Mouse (Mus musculus): ENCODE measurements at regions not wholly inside any gene's neighbourhood (a gene's known extent, or its start where the extent isn't known, plus 50 kb on each side); places are given as distances from the start of the nearest gene placed in this dataset.

DNA sequence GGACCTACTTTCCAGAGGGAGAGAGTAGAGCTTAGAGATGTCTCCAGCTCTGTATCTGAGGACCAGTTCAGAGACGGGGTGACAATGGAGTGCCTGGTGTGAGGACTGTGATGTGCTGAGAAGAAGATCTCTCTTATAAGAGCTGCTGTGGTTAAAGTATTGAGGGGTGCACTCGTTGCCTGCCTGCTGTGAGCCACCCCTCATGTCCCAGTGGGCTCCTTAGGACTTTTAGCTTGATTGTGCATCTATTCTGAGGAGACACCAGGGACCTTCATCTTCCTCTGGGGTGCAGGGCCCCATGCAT lies 96.9 kb downstream of the Hhipl2 start:
- no peak for DNase-seq (ENCODE audit: low read depth, low spot score)
- H3K27ac ChIP-seq (ENCODE audit: control insufficient read depth, low read depth, low read length), result no peak overlapping the region
- peaks cover 3% of the 10 kb centered on the region in 2 experiments; a peak in 2 of 4 replicates for H3K4me1 ChIP-seq (ENCODE audit: control insufficient read depth in 1 of 2, insufficient read depth in 2 of 2, low read length in 2 of 2)
- H3K27me3 ChIP-seq (ENCODE audit: control insufficient read depth in 1 of 2, insufficient read depth in 2 of 2, low read length in 2 of 2), result no peaks in the 10 kb centered on the region
- H3K9me3 ChIP-seq (replicated peaks; ENCODE audit: insufficient read depth, low read length), result no peaks in the 10 kb centered on the region
- no peak for TF ChIP-seq SMC3 (IDR thresholded peaks at IDR 0.05; ENCODE audit: low read depth, low read length)
- H3K36me3 ChIP-seq (ENCODE audit: control insufficient read depth in 1 of 2, insufficient read depth in 2 of 2, low read length in 2 of 2), result peaks cover 0 to 6% of the 10 kb centered on the region in 2 experiments; a peak in 2 of 4 replicates
- no peak overlapping the region for H3K4me3 ChIP-seq (ENCODE audit: control insufficient read depth in 1 of 2, insufficient read depth in 1 of 2, low read depth in 2 of 2, low read length in 2 of 2)
- no peaks in the 10 kb centered on the region for H3K79me2 ChIP-seq (ENCODE audit: control insufficient read depth, insufficient read depth, low read length, poor library complexity)
- H3K9ac ChIP-seq (ENCODE audit: control insufficient read depth, low read depth, low read length, poor library complexity, severe bottlenecking), result no peak overlapping the region

DNA sequence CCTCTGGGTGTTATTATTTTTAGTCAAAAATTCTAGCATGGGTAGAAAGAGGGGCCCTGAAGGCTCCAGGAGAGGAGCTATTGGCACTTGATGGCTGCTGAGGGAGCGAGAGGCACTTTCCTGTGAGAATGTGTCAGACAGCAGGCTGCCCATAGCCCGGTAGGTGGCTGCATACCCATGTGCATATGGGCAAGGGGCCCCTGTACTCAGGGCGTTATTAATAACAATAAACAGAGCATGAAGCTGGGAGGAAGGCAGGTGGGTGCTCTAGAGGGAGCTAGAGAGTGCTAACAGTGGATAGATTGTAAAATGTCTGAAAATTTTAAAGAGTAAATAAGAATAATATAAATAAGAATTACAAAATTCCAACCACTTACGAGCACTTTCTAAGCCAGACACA lies 98.2 kb downstream of the Hhipl2 start:
- Histone ChIP-seq H3K9me3 (replicated peaks; ENCODE audit: insufficient read depth, low read length) (no peaks in the 10 kb centered on the region), H3K9ac (ENCODE audit: control insufficient read depth, low read depth, low read length, poor library complexity, severe bottlenecking) (no peak overlapping the region), H3K4me1 (ENCODE audit: control insufficient read depth in 1 of 2, insufficient read depth in 2 of 2, low read length in 2 of 2) (peaks cover 0 to under 1% of the 10 kb centered on the region in 2 experiments; a peak in 2 of 4 replicates), H3K4me3 (ENCODE audit: control insufficient read depth in 1 of 2, insufficient read depth in 1 of 2, low read depth in 2 of 2, low read length in 2 of 2) (no peak overlapping the region), H3K27me3 (ENCODE audit: control insufficient read depth in 1 of 2, insufficient read depth in 2 of 2, low read length in 2 of 2) (no peaks in the 10 kb centered on the region), H3K79me2 (ENCODE audit: control insufficient read depth, insufficient read depth, low read length, poor library complexity) (no peaks in the 10 kb centered on the region), H3K36me3 (ENCODE audit: control insufficient read depth in 1 of 2, insufficient read depth in 2 of 2, low read length in 2 of 2) (peaks cover 0 to under 1% of the 10 kb centered on the region in 2 experiments; a peak in 1 of 4 replicates), H3K27ac (ENCODE audit: control insufficient read depth, low read depth, low read length) (no peak overlapping the region)
- DNase-seq (ENCODE audit: low read depth, low spot score), result no peak
- TF ChIP-seq CTCF (IDR thresholded peaks at IDR 0.05 in 2 of 3, conservative IDR thresholded peaks at IDR 0.05 in 1 of 3; ENCODE audit: control insufficient read depth in 1 of 3, insufficient read depth in 1 of 3, low read depth in 2 of 3, low read length in 3 of 3, poor library complexity in 1 of 3, severe bottlenecking in 1 of 3), result peak in 1 of 3 experiments; percentile 16; a peak in 2 of 6 replicates
- TF ChIP-seq SIN3A (IDR thresholded peaks at IDR 0.05; ENCODE audit: low read length), result no peak

DNA sequence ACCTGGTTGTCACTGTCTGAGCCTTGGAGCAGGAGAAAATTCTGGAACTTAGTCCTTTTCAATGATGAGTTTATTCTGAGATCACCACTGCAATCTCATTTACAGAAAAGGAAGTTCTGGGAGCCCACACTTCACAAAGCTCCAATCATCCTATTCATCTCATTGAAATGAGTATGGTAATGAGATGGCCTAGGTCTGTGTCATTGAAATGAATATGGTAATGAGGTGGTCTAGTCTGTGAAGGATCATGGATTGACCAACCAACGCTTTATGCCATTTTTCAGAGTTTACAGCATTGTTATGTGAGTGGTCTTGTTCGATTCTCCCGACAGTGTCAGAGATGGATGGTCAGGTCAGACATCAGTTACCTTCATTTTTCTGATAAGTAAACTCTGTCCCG lies 99.2 kb downstream of the Hhipl2 start:
- no peaks in the 10 kb centered on the region for H3K9me3 ChIP-seq (replicated peaks; ENCODE audit: insufficient read depth, low read length)
- H3K79me2 ChIP-seq (ENCODE audit: control insufficient read depth, insufficient read depth, low read length, poor library complexity), result no peaks in the 10 kb centered on the region
- no peaks in the 10 kb centered on the region for H3K4me1 ChIP-seq (ENCODE audit: control insufficient read depth in 1 of 2, insufficient read depth in 2 of 2, low read length in 2 of 2)
- H3K36me3 ChIP-seq (ENCODE audit: control insufficient read depth in 1 of 2, insufficient read depth in 2 of 2, low read length in 2 of 2), result no peaks in the 10 kb centered on the region
- no peak overlapping the region for H3K27ac ChIP-seq (ENCODE audit: control insufficient read depth, low read depth, low read length)
- no peak for DNase-seq (ENCODE audit: low read depth, low spot score)
- H3K4me3 ChIP-seq (ENCODE audit: control insufficient read depth in 1 of 2, insufficient read depth in 1 of 2, low read depth in 2 of 2, low read length in 2 of 2), result no peak overlapping the region
- TF ChIP-seq NELFE (IDR thresholded peaks at IDR 0.05; ENCODE audit: low read depth, low read length) (no peak), ZNF384 (IDR thresholded peaks at IDR 0.05; ENCODE audit: low read depth, low read length) (no peak), MAX (IDR thresholded peaks at IDR 0.05; ENCODE audit: low read length) (no peak), CTCF (IDR thresholded peaks at IDR 0.05 in 2 of 3, conservative IDR thresholded peaks at IDR 0.05 in 1 of 3; ENCODE audit: control insufficient read depth in 1 of 3, insufficient read depth in 1 of 3, low read depth in 2 of 3, low read length in 3 of 3, poor library complexity in 1 of 3, severe bottlenecking in 1 of 3) (no peak), JUND (IDR thresholded peaks at IDR 0.05; ENCODE audit: low read depth, low read length) (no peak), ZMIZ1 (IDR thresholded peaks at IDR 0.05; ENCODE audit: low read depth, low read length) (no peak), TCF12 (IDR thresholded peaks at IDR 0.05; ENCODE audit: low read depth, low read length) (no peak), MYC (IDR thresholded peaks at IDR 0.05; ENCODE audit: low read depth, low read length) (no peak), EP300 (IDR thresholded peaks at IDR 0.05; ENCODE audit: low read depth in 1 of 2, low read length in 2 of 2) (no peak)
- H3K27me3 ChIP-seq (ENCODE audit: control insufficient read depth in 1 of 2, insufficient read depth in 2 of 2, low read length in 2 of 2), result no peaks in the 10 kb centered on the region
- H3K9ac ChIP-seq (ENCODE audit: control insufficient read depth, low read depth, low read length, poor library complexity, severe bottlenecking), result no peak overlapping the region

Data from MEL (cell line).